Mouse (Mus musculus): ENCODE results near the gene Tmprss9. TPM values are rescaled to one million over a fixed set of nuclear protein-coding genes. Genes with fewer than 3 reads are reported as not detected.

The Tmprss9 gene
- polyA plus RNA-seq, 1 experiment from 2014 or later, result 0.12 TPM

- no peak for ATAC-seq
- H3K4me2 ChIP-seq (ENCODE audit: low read depth, low read length), result no peak overlapping the region
- H3K9me3 ChIP-seq (ENCODE audit: low read length), result no peaks in the 10 kb centered on the region
- no peak for TF ChIP-seq CTCF (IDR thresholded peaks at IDR 0.05; ENCODE audit: low read depth)
- no peak for TF ChIP-seq EP300 (IDR thresholded peaks at IDR 0.05; ENCODE audit: low read depth)
- H3K4me1 ChIP-seq (ENCODE audit: insufficient read depth), result no peaks in the 10 kb centered on the region
- no peak overlapping the region for H3K4me3 ChIP-seq (ENCODE audit: low read depth, low read length)
- no peak overlapping the region for H3K27ac ChIP-seq (ENCODE audit: low read depth)
- no peak for DNase-seq
- no peak overlapping the region for H3K9ac ChIP-seq (replicated peaks)
- H3K27me3 ChIP-seq (ENCODE audit: insufficient read depth, low read length), result peaks cover 12% of the 10 kb centered on the region; the same call in 1 of the 2 replicates
- 53% methylated on average over 11 of the region's 11 CpGs for WGBS (ENCODE audit: insufficient replicate concordance)
- no peaks in the 10 kb centered on the region for H3K36me3 ChIP-seq (replicated peaks; ENCODE audit: insufficient read depth, low read length)
Measured at GRCm38 (mm10) chr10:80887181-80887580, 15.5 kb downstream of the Tmprss9 start.

- no peak for TF ChIP-seq CTCF (IDR thresholded peaks at IDR 0.05; ENCODE audit: low read depth)
- TF ChIP-seq EP300 (IDR thresholded peaks at IDR 0.05; ENCODE audit: low read depth), result no peak
- DNase-seq, result no peak
- WGBS (ENCODE audit: insufficient replicate concordance), result 79% methylated on average over 7 of the region's 7 CpGs
- peaks cover 12% of the 10 kb centered on the region; the same call in 1 of the 2 replicates for H3K36me3 ChIP-seq (replicated peaks; ENCODE audit: insufficient read depth, low read length)
- H3K27me3 ChIP-seq (ENCODE audit: insufficient read depth, low read length), result peaks cover 2% of the 10 kb centered on the region; the same call in 1 of the 2 replicates
- no peak overlapping the region for H3K4me3 ChIP-seq (ENCODE audit: low read depth, low read length)
- no peak overlapping the region for H3K9ac ChIP-seq (replicated peaks)
- peaks cover 12% of the 10 kb centered on the region for H3K4me1 ChIP-seq (ENCODE audit: insufficient read depth)
- no peaks in the 10 kb centered on the region for H3K9me3 ChIP-seq (ENCODE audit: low read length)
- no peak overlapping the region for H3K4me2 ChIP-seq (ENCODE audit: low read depth, low read length)
- no peak for ATAC-seq
- H3K27ac ChIP-seq (ENCODE audit: low read depth), result no peak overlapping the region
Measured at GRCm38 (mm10) chr10:80895100-80895499, 23.5 kb downstream of the Tmprss9 start.

GRCm38 (mm10) chr10:80895697-80896096 is 24.0 kb downstream of the Tmprss9 start:
- H3K4me2 ChIP-seq (ENCODE audit: low read depth, low read length), result no peak overlapping the region
- ATAC-seq (no peak), DNase-seq (no peak)
- peaks cover 12% of the 10 kb centered on the region; the same call in 1 of the 2 replicates for H3K36me3 ChIP-seq (replicated peaks; ENCODE audit: insufficient read depth, low read length)
- TF ChIP-seq CTCF (IDR thresholded peaks at IDR 0.05; ENCODE audit: low read depth) (no peak), EP300 (IDR thresholded peaks at IDR 0.05; ENCODE audit: low read depth) (no peak)
- H3K4me1 ChIP-seq (ENCODE audit: insufficient read depth), result peaks cover 13% of the 10 kb centered on the region
- no peak overlapping the region for H3K4me3 ChIP-seq (ENCODE audit: low read depth, low read length)
- H3K9ac ChIP-seq (replicated peaks), result no peak overlapping the region
- H3K27ac ChIP-seq (ENCODE audit: low read depth), result no peak overlapping the region
- WGBS (ENCODE audit: insufficient replicate concordance), result 83% methylated on average over 6 of the region's 6 CpGs
- no peaks in the 10 kb centered on the region for H3K27me3 ChIP-seq (ENCODE audit: insufficient read depth, low read length)
- no peaks in the 10 kb centered on the region for H3K9me3 ChIP-seq (ENCODE audit: low read length)

- DNase-seq, result no peak
- Histone ChIP-seq H3K4me3 (ENCODE audit: low read depth, low read length) (no peak overlapping the region), H3K9ac (replicated peaks) (no peak overlapping the region), H3K4me1 (ENCODE audit: insufficient read depth) (peaks cover 15% of the 10 kb centered on the region), H3K9me3 (ENCODE audit: low read length) (no peaks in the 10 kb centered on the region), H3K27me3 (ENCODE audit: insufficient read depth, low read length) (no peaks in the 10 kb centered on the region), H3K36me3 (replicated peaks; ENCODE audit: insufficient read depth, low read length) (peaks cover 12% of the 10 kb centered on the region; the same call in 1 of the 2 replicates), H3K27ac (ENCODE audit: low read depth) (no peak overlapping the region), H3K4me2 (ENCODE audit: low read depth, low read length) (no peak overlapping the region)
- no peak for TF ChIP-seq CTCF (IDR thresholded peaks at IDR 0.05; ENCODE audit: low read depth)
- TF ChIP-seq EP300 (IDR thresholded peaks at IDR 0.05; ENCODE audit: low read depth), result no peak
- WGBS (ENCODE audit: insufficient replicate concordance), result 69% methylated on average over 24 of the region's 24 CpGs
- no peak for ATAC-seq
Measured at GRCm38 (mm10) chr10:80896581-80897485, 25.2 kb downstream of the Tmprss9 start.

GRCm38 (mm10) chr10:80897861-80898510 is 26.3 kb downstream of the Tmprss9 start:
- Histone ChIP-seq H3K4me3 (ENCODE audit: low read depth, low read length) (no peak overlapping the region), H3K27ac (ENCODE audit: low read depth) (no peak overlapping the region), H3K4me2 (ENCODE audit: low read depth, low read length) (no peak overlapping the region), H3K27me3 (ENCODE audit: insufficient read depth, low read length) (no peaks in the 10 kb centered on the region), H3K36me3 (replicated peaks; ENCODE audit: insufficient read depth, low read length) (peaks cover 14% of the 10 kb centered on the region; the same call in 1 of the 2 replicates), H3K9me3 (ENCODE audit: low read length) (no peaks in the 10 kb centered on the region), H3K4me1 (ENCODE audit: insufficient read depth) (peaks cover 15% of the 10 kb centered on the region), H3K9ac (replicated peaks) (no peak overlapping the region)
- no peak for DNase-seq
- WGBS (ENCODE audit: insufficient replicate concordance), result 58% methylated on average over 41 of the region's 41 CpGs
- TF ChIP-seq EP300 (IDR thresholded peaks at IDR 0.05; ENCODE audit: low read depth) (no peak), CTCF (IDR thresholded peaks at IDR 0.05; ENCODE audit: low read depth) (no peak)
- no peak for ATAC-seq

- Histone ChIP-seq H3K4me3 (ENCODE audit: low read depth, low read length) (no peak overlapping the region), H3K4me2 (ENCODE audit: low read depth, low read length) (peak overlapping the region; percentile 99; the same call in 1 of the 2 replicates), H3K36me3 (replicated peaks; ENCODE audit: insufficient read depth, low read length) (peaks cover 21% of the 10 kb centered on the region), H3K9ac (replicated peaks) (no peak overlapping the region), H3K27me3 (ENCODE audit: insufficient read depth, low read length) (no peaks in the 10 kb centered on the region), H3K9me3 (ENCODE audit: low read length) (no peaks in the 10 kb centered on the region), H3K27ac (ENCODE audit: low read depth) (no peak overlapping the region), H3K4me1 (ENCODE audit: insufficient read depth) (peaks cover 15% of the 10 kb centered on the region)
- no peak for ATAC-seq
- no peak for DNase-seq
- TF ChIP-seq CTCF (IDR thresholded peaks at IDR 0.05; ENCODE audit: low read depth), result no peak
- no peak for TF ChIP-seq EP300 (IDR thresholded peaks at IDR 0.05; ENCODE audit: low read depth)
- 89% methylated on average over 8 of the region's 8 CpGs for WGBS (ENCODE audit: insufficient replicate concordance)
Measured at GRCm38 (mm10) chr10:80899074-80899473, 27.4 kb downstream of the Tmprss9 start.
